Mouse (Mus musculus) adrenal gland, postnatal 25 days (tissue): ENCODE measurements around the gene Lrrc27. TPM values are rescaled to one million over a fixed set of nuclear protein-coding genes. Genes with fewer than 3 reads are reported as not detected.

Experiments used
- DNase-seq: peaks from one replicate; pipeline ENCODE4 v3.0.0; 2021; ENCODE audit warnings: mixed read lengths
- total RNA-seq: library from RNA; stranded (reverse); gene quantifications from 2 replicates; pipeline ENCODE4 v1.2.3, GENCODE M21; 2021

The Lrrc27 gene
- total RNA-seq, 1 experiment from 2014 or later: 6.3 TPM

DNA sequence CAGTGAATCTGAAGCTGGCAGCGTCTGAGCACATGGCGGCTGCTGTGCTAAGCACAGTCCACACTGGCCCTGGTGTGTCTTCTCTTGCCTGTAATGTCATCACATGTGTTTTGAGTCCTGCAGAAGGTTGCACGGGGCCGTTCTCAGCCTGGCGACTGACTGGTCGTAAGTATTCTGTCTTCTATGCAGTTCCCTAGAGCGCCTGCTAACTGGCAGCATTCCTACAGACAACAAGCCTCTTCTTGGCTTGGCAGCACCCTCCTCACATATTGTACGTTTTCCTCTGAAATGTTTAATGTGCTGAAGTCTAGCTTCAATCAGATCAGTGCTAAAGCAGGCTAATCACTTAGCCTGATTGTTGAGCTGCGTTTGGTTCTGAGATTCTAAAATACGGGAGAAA lies 62.8 kb downstream of the Lrrc27 start:
- DNase-seq: no peak

DNA sequence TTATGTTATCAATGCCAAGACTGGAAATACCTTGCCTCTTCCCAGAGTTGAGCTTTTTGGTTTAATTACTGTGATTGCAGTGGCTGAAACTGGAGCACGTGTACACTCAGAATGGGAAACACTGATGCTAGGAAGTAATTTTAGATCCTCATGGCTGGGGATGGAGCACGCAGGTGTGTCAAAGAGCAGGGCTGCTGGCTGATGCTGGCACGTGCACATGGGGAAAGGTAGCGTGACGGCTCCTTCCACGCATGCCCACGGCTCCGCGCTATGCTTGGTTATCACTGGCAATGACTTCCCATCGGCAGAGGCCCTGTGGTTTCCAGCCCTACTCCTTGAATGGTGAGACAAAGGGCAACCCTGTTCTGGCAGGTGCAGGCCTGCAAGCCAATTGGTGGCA lies 63.4 kb downstream of the Lrrc27 start:
- DNase-seq: no peak

DNA sequence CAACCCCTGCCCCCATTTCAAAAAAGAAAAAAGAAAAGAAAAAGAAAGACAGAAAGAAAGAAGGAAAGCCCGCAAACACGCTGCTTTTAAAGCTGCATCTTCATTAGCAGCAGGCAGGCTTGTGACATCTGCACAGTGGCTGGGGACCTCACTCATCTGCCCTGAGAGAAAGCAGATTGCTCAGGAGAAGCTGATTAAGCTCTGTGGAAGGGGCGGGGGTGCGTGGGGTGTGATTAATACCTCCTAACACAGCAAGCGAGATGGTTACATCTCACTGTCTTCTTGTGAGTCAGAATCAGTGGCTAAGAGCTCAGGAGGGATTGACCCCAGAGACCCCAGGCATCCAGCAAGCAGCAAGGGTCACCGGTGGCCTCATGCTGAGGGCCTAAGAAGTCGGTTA lies 64.7 kb downstream of the Lrrc27 start:
- DNase-seq: no peak

DNA sequence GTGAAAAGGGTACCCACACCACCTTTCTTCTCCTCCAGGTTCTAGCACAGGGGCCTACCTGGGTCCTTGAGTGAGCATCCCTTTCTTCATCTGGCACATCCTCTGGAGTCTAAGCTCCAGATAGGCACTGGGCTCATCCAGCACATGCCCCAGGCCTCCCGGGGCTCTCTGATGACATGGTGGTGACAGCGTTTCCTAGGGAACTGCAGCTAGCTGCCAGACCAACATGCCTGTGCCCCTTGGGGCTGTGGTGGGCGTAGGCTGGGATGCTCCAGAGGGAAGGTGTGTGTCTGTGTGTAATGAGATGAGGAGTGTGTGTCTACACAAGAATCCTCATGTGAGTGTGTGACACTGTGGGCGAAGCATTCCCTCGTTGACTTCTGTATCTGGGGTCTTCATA lies 66.8 kb downstream of the Lrrc27 start:
- no peak for DNase-seq

DNA sequence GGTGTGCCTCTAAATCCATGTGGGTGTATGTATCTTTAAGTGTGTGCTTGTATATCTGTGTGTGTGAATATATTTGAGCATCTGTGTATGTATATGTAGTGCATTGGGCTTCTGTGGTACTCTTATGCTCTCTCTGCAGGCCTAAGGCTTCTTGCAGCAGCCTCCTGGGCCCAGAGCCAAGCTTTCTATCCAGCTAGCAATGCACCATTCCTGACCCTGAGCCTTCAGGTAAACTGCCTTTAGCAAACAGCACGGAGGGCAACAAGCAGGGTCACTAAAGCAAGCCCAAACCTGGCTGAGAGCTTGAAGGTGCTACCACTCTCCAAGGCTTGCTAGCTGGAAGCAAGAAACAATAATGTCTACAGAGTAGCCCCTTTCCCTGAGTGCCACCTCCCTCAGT lies 67.3 kb downstream of the Lrrc27 start:
- DNase-seq: no peak

DNA sequence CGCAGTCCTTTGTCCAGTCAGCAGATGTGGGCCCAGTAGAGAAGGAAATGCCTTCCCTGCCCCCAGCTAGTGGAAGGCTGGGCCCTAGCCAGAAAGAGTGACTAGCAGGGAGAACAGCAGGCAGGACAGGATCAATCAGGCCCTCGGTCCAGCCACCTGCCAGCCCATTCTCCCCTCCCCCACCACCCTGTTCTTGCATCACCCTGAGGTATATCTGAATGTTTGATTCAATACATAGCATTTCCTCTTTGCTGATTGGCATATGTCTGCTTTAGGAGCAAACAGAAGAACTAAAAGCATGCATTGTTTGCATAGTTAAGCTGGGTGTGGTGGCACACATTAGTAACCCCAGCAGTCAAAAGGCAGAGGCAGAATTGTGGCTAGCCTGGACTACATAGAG lies 68.4 kb downstream of the Lrrc27 start:
- no peak for DNase-seq

DNA sequence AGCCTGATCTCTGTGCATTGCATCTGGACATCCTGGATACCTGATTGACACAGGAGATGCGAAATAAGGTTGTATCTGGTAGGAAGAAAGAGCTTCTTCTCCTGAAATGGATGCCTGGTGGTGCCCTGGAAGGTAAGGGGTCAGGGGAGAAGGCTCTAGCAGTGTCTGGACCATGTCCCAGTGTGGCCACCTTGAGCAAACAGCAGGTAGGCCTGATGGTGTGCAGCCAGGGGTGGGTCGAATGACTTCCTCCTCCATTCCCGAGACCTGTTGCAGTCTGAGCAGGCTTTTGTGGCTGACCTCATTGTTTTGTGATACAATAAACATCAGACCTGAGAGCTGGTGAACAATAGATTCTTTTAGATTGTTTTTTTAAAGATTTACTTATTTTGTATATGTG lies 69.2 kb downstream of the Lrrc27 start:
- DNase-seq: no peak

DNA sequence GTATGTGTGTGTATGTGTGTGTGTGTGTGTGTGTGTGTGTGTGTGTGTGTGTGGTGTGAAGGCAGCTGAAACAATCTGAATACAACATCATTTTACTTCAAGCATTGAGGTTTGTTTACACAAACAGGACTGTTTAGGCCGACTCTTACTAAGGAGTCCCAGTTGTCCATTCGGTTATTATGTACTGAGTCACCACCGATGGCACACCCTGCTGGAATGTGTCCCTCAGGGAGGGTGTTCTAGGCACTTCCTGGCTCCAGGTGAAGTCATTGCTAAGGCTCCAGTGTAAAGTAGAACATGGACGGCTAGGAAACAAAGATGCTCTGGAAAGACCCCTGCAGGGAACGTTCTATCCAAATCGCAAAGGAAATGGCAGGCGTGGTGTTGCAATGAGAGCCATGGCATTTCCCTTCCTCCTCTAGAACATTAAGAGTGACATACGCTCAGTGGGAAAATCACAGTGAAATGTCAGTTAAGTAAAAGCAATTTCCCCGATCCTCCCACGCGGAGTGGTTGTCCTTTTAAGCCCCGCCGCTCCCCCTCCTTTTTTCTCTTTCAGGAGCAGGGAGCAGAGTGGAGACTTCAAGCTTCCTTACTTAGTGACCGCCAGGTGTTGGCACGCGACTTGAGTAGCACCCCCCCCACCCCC lies 72.6 kb downstream of the Lrrc27 start:
- no peak for DNase-seq

DNA sequence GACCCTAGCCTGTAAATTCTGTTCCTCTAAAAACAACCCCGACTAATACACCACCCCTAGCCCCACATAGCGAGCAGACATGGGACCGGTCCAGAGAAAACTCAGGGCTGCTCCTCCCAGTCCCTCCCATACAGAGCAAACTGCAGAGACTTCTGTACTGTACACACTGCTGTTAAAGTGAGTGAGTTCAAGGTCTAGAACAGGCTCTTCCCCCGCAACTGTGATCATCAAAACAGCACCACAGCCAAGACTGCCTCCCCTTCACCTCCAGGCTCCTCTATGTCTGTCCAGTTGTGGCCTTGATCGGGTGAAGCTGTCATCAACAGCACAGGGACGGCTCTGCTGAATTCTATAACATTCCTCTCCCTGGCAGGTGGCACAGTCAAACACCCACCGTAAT lies 75.8 kb downstream of the Lrrc27 start:
- DNase-seq: no peak

Other genes starting within 250 kb of the Lrrc27 start
- gene Dpysl4, start 127.0 kb upstream of the Lrrc27 start, total RNA-seq: 2.0 and 4.3 TPM in 2 replicates
- gene Stk32c, start 319 bp downstream of the Lrrc27 start, total RNA-seq: 3.0 and 4.0 TPM in 2 replicates
- 20.9 and 25.4 TPM in 2 replicates for gene Pwwp2b, start 35.5 kb downstream of the Lrrc27 start, total RNA-seq
- 67.4 and 93.7 TPM in 2 replicates for gene Inpp5a, start 176.1 kb downstream of the Lrrc27 start, total RNA-seq